Mouse (Mus musculus) lung, postnatal 0 days (tissue): ENCODE data around the gene Adam1a. TPM values are rescaled to one million over a fixed set of nuclear protein-coding genes. Genes with fewer than 3 reads are reported as not detected.

Source experiments
- ATAC-seq: fragments of 200-750 bp; cut with Nextera tagmentation; 2 replicates; pipeline ENCODE4 v1.8.0; 2017; ENCODE audit warnings: moderate library complexity
- DNase-seq: peaks from one replicate; pipeline ENCODE4 v3.0.0-alpha.2; 2016; ENCODE audit warnings: low spot score
- H3K27ac ChIP-seq: fragments of 300-500 bp; sonication (generic); 2 replicates; pipeline ENCODE4 v1.5.1; 2014; ENCODE audit warnings: antibody characterized with exemption, mild to moderate bottlenecking, low read length, mixed read lengths
- H3K27me3 ChIP-seq: fragments of 300-500 bp; sonication (generic); replicated peaks from 2 replicates; pipeline ENCODE4 v1.6.1; 2014; ENCODE audit warnings: low read length, mixed read lengths; ENCODE audit not compliant: insufficient read depth
- H3K36me3 ChIP-seq: fragments of 300-500 bp; sonication (generic); 2 replicates; pipeline ENCODE4 v1.6.1; 2014; ENCODE audit warnings: low read length, mixed read lengths; ENCODE audit not compliant: insufficient read depth
- H3K4me1 ChIP-seq: fragments of 300-500 bp; sonication (generic); 2 replicates; pipeline ENCODE4 v1.6.1; 2014; ENCODE audit warnings: antibody characterized with exemption, low read depth, low read length, mixed read lengths; ENCODE audit not compliant: insufficient read depth
- H3K4me2 ChIP-seq: fragments of 300-500 bp; sonication (generic); replicated peaks from 2 replicates; pipeline ENCODE4 v1.6.1; 2014; ENCODE audit warnings: low read depth, mild to moderate bottlenecking, low read length, moderate library complexity, mixed read lengths
- H3K4me3 ChIP-seq: fragments of 300-500 bp; sonication (generic); 2 replicates; pipeline ENCODE4 v1.5.1; 2014; ENCODE audit warnings: low read depth, low read length
- H3K9ac ChIP-seq: fragments of 300-500 bp; sonication (generic); replicated peaks from 2 replicates; pipeline ENCODE4 v1.6.1; 2014; ENCODE audit warnings: low read depth, mild to moderate bottlenecking
- H3K9me3 ChIP-seq: fragments of 300-500 bp; sonication (generic); 2 replicates; pipeline ENCODE4 v1.6.1; 2016; ENCODE audit warnings: low read length, mixed read lengths
- CTCF ChIP-seq: IDR thresholded peaks from 2 replicates; pipeline ENCODE4 v1.5.1; 2016; ENCODE audit warnings: antibody characterized with exemption, mild to moderate bottlenecking
- EP300 ChIP-seq: IDR thresholded peaks from 2 replicates; pipeline ENCODE4 v1.6.1; 2016; ENCODE audit warnings: antibody characterized with exemption, mild to moderate bottlenecking, control low read depth
- WGBS: fragments of 180-500 bp; shearing (Covaris S2); extraction: QIAGEN DNeasy Blood & Tissue Kit; methylation state at CpG from one replicate; pipeline ENCODE4 v1.1.7; 2014; 5-methylcytosine and 5-hydroxymethylcytosine counted together
- polyA plus RNA-seq: library from polyadenylated mRNA; unstranded; fragments of >200 nt; fragmentation: Nextera tagmentation; extraction: Ambion mirVana; gene quantifications from 2 replicates; pipeline ENCODE4 v1.2.1, GENCODE M21; 2015

The Adam1a gene
- polyA plus RNA-seq, 1 experiment from 2014 or later: 1.6 TPM

DNA sequence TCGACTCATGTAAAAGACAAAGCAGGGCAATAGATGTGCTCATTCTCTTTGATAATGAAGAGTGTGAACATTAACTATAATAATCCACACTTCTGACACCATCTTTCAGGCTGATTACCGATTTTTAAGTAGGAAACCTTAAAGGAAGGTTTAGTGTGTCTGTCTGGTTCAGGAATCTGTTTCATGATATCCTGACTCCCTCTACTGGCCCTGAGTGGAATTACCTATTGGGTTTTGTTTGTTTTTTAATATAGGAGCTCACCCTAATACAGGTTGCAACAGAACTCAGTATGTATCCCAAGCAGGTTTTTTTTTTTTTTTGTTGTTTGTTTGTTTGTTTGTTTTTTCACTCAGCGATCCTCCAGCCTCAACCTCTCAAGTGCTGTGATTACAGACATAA lies 67.6 kb downstream of the Adam1a start:
- no peak overlapping the region for H3K4me3 ChIP-seq
- 32% methylated on average over 3 of the region's 3 CpGs for WGBS
- DNase-seq: peak; percentile 84

DNA sequence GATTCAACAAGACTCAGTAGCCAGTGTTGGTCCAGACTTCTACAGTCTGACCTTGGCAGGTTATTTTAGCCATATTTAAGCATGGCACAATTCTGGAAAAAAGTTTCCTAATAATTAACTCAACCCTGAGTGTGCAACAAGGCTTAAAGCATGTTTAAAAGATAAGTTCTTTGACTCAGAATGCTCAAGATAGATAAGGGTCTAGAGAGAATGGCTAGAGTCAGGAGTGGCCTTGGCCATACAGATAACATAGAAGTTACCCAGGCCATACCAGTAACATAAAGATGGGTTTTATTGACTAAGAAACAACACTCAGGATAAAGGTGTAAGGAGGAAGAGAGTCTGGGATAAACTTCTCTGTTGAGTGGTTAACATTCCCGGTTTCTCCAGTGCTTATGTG lies 69.2 kb downstream of the Adam1a start:
- ATAC-seq (no peak), DNase-seq (no peak)
- H3K4me2 ChIP-seq: no peak overlapping the region
- H3K9ac ChIP-seq: no peak overlapping the region
- WGBS: 44% methylated on average over 1 of the region's 1 CpGs
- no peak overlapping the region for H3K4me3 ChIP-seq
- no peaks in the 10 kb centered on the region for H3K36me3 ChIP-seq
- H3K27ac ChIP-seq: no peak overlapping the region
- TF ChIP-seq EP300: no peak
- no peak for TF ChIP-seq CTCF
- H3K9me3 ChIP-seq: no peaks in the 10 kb centered on the region
- H3K4me1 ChIP-seq: no peaks in the 10 kb centered on the region
- H3K27me3 ChIP-seq: no peaks in the 10 kb centered on the region

More for the DNA sequence above, 67.6 kb downstream of the Adam1a start:
- Histone ChIP-seq H3K4me1 (no peaks in the 10 kb centered on the region), H3K27ac (no peak overlapping the region), H3K4me2 (no peak overlapping the region), H3K27me3 (no peaks in the 10 kb centered on the region), H3K9ac (no peak overlapping the region), H3K36me3 (no peaks in the 10 kb centered on the region), H3K9me3 (no peaks in the 10 kb centered on the region)
- TF ChIP-seq CTCF (peak; percentile 89), EP300 (no peak)
- ATAC-seq: 0 out of 2 replicates have a peak, but pooled peaks have one; percentile 33

DNA sequence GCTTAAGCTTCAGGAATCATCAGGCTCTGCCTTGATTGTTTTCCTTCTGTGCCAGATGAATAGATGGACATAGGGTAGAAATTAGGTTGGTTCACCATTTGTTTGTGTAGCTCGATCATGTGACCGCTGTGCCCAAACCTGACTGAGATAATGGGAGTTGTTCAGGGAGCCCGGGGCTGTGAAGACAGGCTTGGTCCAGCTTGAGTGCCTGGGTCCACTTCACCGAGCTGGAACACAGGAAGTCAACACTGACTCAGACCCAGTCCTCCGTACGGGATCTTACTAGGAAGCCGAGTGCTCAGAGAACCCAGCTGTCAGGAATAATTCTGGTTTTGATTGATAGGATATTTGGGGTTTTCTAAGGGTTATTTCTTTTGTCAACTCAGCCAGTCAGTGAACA lies 70.7 kb downstream of the Adam1a start:
- Histone ChIP-seq H3K9ac (no peak overlapping the region), H3K27ac (0 out of 2 replicates have a peak overlapping the region, but pooled peaks have one; percentile 26), H3K9me3 (no peaks in the 10 kb centered on the region), H3K27me3 (no peaks in the 10 kb centered on the region), H3K4me3 (no peak overlapping the region), H3K36me3 (no peaks in the 10 kb centered on the region), H3K4me1 (peaks cover 2% of the 10 kb centered on the region; the same call in 1 of the 2 replicates), H3K4me2 (no peak overlapping the region)
- ATAC-seq (peak; percentile 67), DNase-seq (peak; percentile 62)
- TF ChIP-seq EP300: no peak; the same call in 1 of the 2 replicates
- no peak for TF ChIP-seq CTCF
- WGBS: 45% methylated on average over 7 of the region's 7 CpGs

DNA sequence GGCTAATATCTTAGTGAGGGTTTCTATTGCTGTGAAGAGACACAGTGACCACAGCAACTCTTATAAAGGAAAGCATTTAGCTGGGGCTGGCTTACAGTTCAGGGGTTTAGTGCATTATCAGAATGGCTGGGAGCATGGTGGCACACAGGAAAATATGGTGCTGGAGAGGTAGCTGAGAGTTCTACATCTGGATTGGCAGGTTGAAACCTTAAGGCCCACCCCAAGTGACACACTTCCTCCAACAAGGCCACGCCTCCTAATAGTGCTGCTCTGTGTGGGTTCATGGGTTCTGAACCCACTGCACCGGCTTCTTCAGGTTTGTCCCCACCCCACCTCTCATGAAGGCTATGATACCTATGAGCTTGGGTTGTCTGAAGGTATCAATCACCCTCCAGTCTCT lies 72.9 kb downstream of the Adam1a start:
- peaks cover 9% of the 10 kb centered on the region; the same call in 1 of the 2 replicates for H3K4me1 ChIP-seq
- TF ChIP-seq EP300: no peak
- TF ChIP-seq CTCF: no peak
- no peaks in the 10 kb centered on the region for H3K36me3 ChIP-seq
- 75% methylated on average over 2 of the region's 2 CpGs for WGBS
- H3K4me3 ChIP-seq: no peak overlapping the region
- DNase-seq (no peak), ATAC-seq (no peak)
- no peak overlapping the region for H3K27ac ChIP-seq
- no peak overlapping the region for H3K4me2 ChIP-seq
- no peak overlapping the region for H3K9ac ChIP-seq
- no peaks in the 10 kb centered on the region for H3K27me3 ChIP-seq
- no peaks in the 10 kb centered on the region for H3K9me3 ChIP-seq

DNA sequence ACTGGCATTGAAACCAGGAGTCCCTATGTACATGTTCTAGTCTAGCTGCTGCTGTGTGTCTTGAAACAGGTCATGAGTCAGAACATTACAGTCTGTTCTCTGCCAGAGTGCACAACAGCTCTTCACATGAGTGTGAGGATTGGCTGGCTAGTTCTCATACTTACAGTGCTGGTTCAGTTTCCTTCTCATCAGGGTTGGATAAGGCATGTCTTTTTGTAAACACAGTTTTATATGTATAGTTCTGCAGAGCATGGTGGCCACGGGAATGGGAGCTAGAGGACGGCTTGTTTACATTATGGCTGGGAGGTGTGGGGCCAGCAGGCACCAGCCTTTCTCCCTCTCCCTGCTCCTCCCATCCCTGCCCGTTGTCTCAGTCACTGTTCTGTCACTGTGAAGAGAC lies 75.7 kb downstream of the Adam1a start:
- DNase-seq: peak; percentile 86
- TF ChIP-seq CTCF (no peak), EP300 (peak; percentile 93)
- Histone ChIP-seq H3K4me3 (no peak overlapping the region), H3K4me1 (peaks cover 9% of the 10 kb centered on the region; the same call in 1 of the 2 replicates), H3K9ac (no peak overlapping the region), H3K36me3 (no peaks in the 10 kb centered on the region), H3K27ac (peak overlapping the region; percentile 66), H3K4me2 (no peak overlapping the region), H3K9me3 (no peaks in the 10 kb centered on the region), H3K27me3 (no peaks in the 10 kb centered on the region)
- 8% methylated on average over 3 of the region's 3 CpGs for WGBS
- ATAC-seq: peak; percentile 91

Other genes with a start within 250 kb of the Adam1a start
- 76.6 and 80.9 TPM in 2 replicates for gene Trafd1, start 159.8 kb downstream of the Adam1a start, polyA plus RNA-seq
- 14.3 and 16.0 TPM in 2 replicates for gene Naa25, start 147.5 kb downstream of the Adam1a start, polyA plus RNA-seq
- gene Tmem116, start 93.6 kb downstream of the Adam1a start, polyA plus RNA-seq: 36.1 and 40.4 TPM in 2 replicates
- 122 and 123 TPM in 2 replicates for gene Erp29, start 93.0 kb downstream of the Adam1a start, polyA plus RNA-seq
- gene Adam1b, start 42.0 kb downstream of the Adam1a start, polyA plus RNA-seq: 0.14 and 0.38 TPM in 2 replicates
- not detected in 2 replicates for gene Gm42878, start within 50 bp of the Adam1a start, polyA plus RNA-seq
- gene Mapkapk5, start 423 bp upstream of the Adam1a start, polyA plus RNA-seq: 39.1 and 42.1 TPM in 2 replicates
- 580 and 606 TPM in 2 replicates for gene Aldh2, start 48.3 kb upstream of the Adam1a start, polyA plus RNA-seq
- 5.8 and 6.4 TPM in 2 replicates for gene Acad12, start 73.5 kb upstream of the Adam1a start, polyA plus RNA-seq
- gene Acad10, start 115.0 kb upstream of the Adam1a start, polyA plus RNA-seq: 3.7 and 4.5 TPM in 2 replicates
- 32.2 and 37.6 TPM in 2 replicates for gene Brap, start 115.1 kb upstream of the Adam1a start, polyA plus RNA-seq
- gene Atxn2, start 165.9 kb upstream of the Adam1a start, polyA plus RNA-seq: 40.6 and 45.3 TPM in 2 replicates